Mouse (Mus musculus) hindbrain, embryonic 10.5 days (tissue): ENCODE measurements around the gene Adtrp. TPM values are rescaled to one million over a fixed set of nuclear protein-coding genes. Genes with fewer than 3 reads are reported as not detected.

Experiments
- DNase-seq: peaks from one replicate; pipeline ENCODE4 v3.0.0-alpha.2; 2017; ENCODE audit warnings: low spot score
- H3K27ac ChIP-seq: fragments of 300-500 bp; sonication (generic); 2 replicates; pipeline ENCODE4 v1.5.1; 2016; ENCODE audit warnings: mild to moderate bottlenecking, moderate library complexity
- H3K27me3 ChIP-seq: fragments of 300-500 bp; sonication (generic); 2 replicates; pipeline ENCODE4 v1.6.1; 2016; ENCODE audit warnings: mild to moderate bottlenecking; ENCODE audit not compliant: poor library complexity, insufficient read depth, severe bottlenecking
- H3K36me3 ChIP-seq: fragments of 300-500 bp; sonication (generic); 2 replicates; pipeline ENCODE4 v1.6.1; 2016; ENCODE audit warnings: mild to moderate bottlenecking, moderate library complexity
- H3K4me1 ChIP-seq: fragments of 300-500 bp; sonication (generic); replicated peaks from 2 replicates; pipeline ENCODE4 v1.6.1; 2016; ENCODE audit warnings: mild to moderate bottlenecking
- H3K4me3 ChIP-seq: fragments of 300-500 bp; sonication (generic); 2 replicates; pipeline ENCODE4 v1.5.1; 2016; ENCODE audit warnings: mild to moderate bottlenecking, moderate library complexity
- H3K9me3 ChIP-seq: fragments of 300-500 bp; sonication (generic); 2 replicates; pipeline ENCODE4 v1.6.1; 2016; ENCODE audit warnings: mild to moderate bottlenecking, moderate library complexity
- WGBS: fragments of 180-500 bp; shearing (Covaris S2); methylation state at CpG from one replicate; pipeline ENCODE4 v1.1.7; 2016; 5-methylcytosine and 5-hydroxymethylcytosine counted together
- polyA plus RNA-seq: library from polyadenylated mRNA; unstranded; fragments of >200 nt; fragmentation: Nextera tagmentation; extraction: Ambion mirVana; gene quantifications from 2 replicates; pipeline ENCODE4 v1.2.1, GENCODE M21; 2016

Adtrp gene
- polyA plus RNA-seq, 1 experiment from 2014 or later: not detected

GRCm38 (mm10) chr13:41792849-41793248, 54.6 kb downstream of the Adtrp start:
- no peak for DNase-seq
- 89% methylated on average over 6 of the region's 6 CpGs for WGBS
- Histone ChIP-seq H3K4me1 (no peaks in the 10 kb centered on the region), H3K36me3 (no peaks in the 10 kb centered on the region), H3K27ac (no peak overlapping the region), H3K27me3 (no peaks in the 10 kb centered on the region), H3K4me3 (no peak overlapping the region), H3K9me3 (no peaks in the 10 kb centered on the region)

DNA sequence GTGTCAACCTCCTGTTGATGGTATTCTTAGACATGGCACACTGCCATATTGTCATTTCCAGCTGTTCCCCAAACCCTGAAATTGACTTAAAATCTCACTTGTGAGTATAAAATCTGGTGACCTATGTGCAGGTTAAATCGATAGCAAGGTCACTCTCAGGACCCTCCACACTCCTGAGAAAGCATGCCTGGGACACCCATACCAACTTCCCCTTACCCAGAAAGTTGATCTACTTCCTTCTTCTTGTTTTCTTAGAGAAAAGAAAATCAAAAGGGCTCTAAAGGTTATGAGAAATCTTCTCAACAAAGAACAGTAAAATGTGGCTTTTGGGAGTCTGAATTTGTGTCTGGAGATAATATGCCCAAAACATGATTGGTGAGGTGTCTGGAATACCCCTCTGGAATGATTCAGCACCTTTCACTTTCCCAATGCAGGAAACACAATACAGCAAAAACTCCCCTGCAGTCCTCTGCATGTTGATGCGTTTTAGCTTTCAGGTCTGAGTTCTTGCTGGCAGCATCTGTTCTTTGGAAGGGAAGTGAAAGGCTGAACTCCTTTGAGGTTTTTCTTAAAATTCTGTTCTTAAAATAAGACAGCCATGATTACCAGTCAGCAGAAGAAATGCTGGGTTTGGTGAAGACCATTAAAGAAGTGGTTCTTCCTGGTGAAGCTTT, 59.5 kb downstream of the Adtrp start:
- H3K9me3 ChIP-seq: no peaks in the 10 kb centered on the region
- WGBS: 74% methylated on average over 2 of the region's 2 CpGs
- no peak for DNase-seq

GRCm38 (mm10) chr13:41786640-41787039, 60.8 kb downstream of the Adtrp start:
- DNase-seq: no peak
- no peak overlapping the region for H3K4me3 ChIP-seq
- H3K36me3 ChIP-seq: no peaks in the 10 kb centered on the region
- H3K27ac ChIP-seq: no peak overlapping the region
- no peaks in the 10 kb centered on the region for H3K4me1 ChIP-seq
- no peaks in the 10 kb centered on the region for H3K27me3 ChIP-seq
- WGBS: 94% methylated on average over 3 of the region's 3 CpGs
- H3K9me3 ChIP-seq: no peaks in the 10 kb centered on the region

More for the DNA sequence above, 59.5 kb downstream of the Adtrp start:
- H3K4me3 ChIP-seq: no peak overlapping the region
- H3K36me3 ChIP-seq: no peaks in the 10 kb centered on the region
- H3K27me3 ChIP-seq: no peaks in the 10 kb centered on the region
- no peaks in the 10 kb centered on the region for H3K4me1 ChIP-seq
- no peak overlapping the region for H3K27ac ChIP-seq

GRCm38 (mm10) chr13:41784889-41785701, 62.4 kb downstream of the Adtrp start:
- no peaks in the 10 kb centered on the region for H3K4me1 ChIP-seq
- 93% methylated on average over 7 of the region's 7 CpGs for WGBS
- H3K4me3 ChIP-seq: no peak overlapping the region
- H3K27ac ChIP-seq: no peak overlapping the region
- no peaks in the 10 kb centered on the region for H3K36me3 ChIP-seq
- H3K27me3 ChIP-seq: no peaks in the 10 kb centered on the region
- H3K9me3 ChIP-seq: no peaks in the 10 kb centered on the region
- DNase-seq: no peak

GRCm38 (mm10) chr13:41780296-41780695, 67.2 kb downstream of the Adtrp start:
- Histone ChIP-seq H3K4me1 (no peaks in the 10 kb centered on the region), H3K27me3 (no peaks in the 10 kb centered on the region), H3K4me3 (no peak overlapping the region), H3K9me3 (no peaks in the 10 kb centered on the region), H3K27ac (no peak overlapping the region), H3K36me3 (no peaks in the 10 kb centered on the region)
- no peak for DNase-seq
- 87% methylated on average over 4 of the region's 4 CpGs for WGBS

GRCm38 (mm10) chr13:41779603-41780180, 67.8 kb downstream of the Adtrp start:
- H3K27ac ChIP-seq: no peak overlapping the region
- no peaks in the 10 kb centered on the region for H3K27me3 ChIP-seq
- no peaks in the 10 kb centered on the region for H3K36me3 ChIP-seq
- no peaks in the 10 kb centered on the region for H3K4me1 ChIP-seq
- no peak for DNase-seq
- 89% methylated on average over 9 of the region's 9 CpGs for WGBS
- no peak overlapping the region for H3K4me3 ChIP-seq
- no peaks in the 10 kb centered on the region for H3K9me3 ChIP-seq

DNA sequence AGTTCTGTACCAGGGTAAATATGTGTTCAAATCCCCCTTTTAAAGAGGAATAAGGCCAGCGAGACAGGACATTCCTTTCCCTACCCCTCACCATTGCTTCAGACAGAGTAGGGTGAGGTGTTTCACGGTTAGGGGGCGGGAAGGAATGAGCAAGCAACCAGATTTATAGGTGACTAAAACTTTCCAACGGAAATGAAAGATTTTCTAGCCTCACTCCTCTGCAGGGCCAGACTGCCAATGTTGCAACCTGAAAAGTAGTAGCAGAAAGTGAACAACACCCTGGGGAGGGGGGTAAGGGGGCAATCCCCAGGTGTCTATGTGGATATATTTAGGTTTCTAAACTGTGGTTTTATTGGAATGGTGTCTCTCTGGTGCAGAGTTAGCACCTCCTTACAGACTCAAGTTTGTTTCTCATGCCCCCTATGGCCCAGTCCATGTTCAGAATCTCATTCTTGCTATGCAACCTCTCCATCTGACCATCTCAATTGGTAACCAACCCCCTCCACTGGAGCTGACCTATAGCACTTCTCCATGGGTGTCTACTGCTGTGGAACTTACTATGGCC, 73.6 kb downstream of the Adtrp start:
- no peak overlapping the region for H3K27ac ChIP-seq
- H3K36me3 ChIP-seq: no peaks in the 10 kb centered on the region
- 89% methylated on average over 4 of the region's 4 CpGs for WGBS
- H3K27me3 ChIP-seq: no peaks in the 10 kb centered on the region
- no peak overlapping the region for H3K4me3 ChIP-seq
- no peaks in the 10 kb centered on the region for H3K9me3 ChIP-seq
- no peaks in the 10 kb centered on the region for H3K4me1 ChIP-seq
- DNase-seq: no peak

GRCm38 (mm10) chr13:41771061-41771460, 76.4 kb downstream of the Adtrp start:
- WGBS: 48% methylated on average over 3 of the region's 3 CpGs
- no peak overlapping the region for H3K4me3 ChIP-seq
- no peaks in the 10 kb centered on the region for H3K9me3 ChIP-seq
- H3K36me3 ChIP-seq: no peaks in the 10 kb centered on the region
- H3K27ac ChIP-seq: no peak overlapping the region
- H3K4me1 ChIP-seq: no peaks in the 10 kb centered on the region
- no peak for DNase-seq
- no peaks in the 10 kb centered on the region for H3K27me3 ChIP-seq

DNA sequence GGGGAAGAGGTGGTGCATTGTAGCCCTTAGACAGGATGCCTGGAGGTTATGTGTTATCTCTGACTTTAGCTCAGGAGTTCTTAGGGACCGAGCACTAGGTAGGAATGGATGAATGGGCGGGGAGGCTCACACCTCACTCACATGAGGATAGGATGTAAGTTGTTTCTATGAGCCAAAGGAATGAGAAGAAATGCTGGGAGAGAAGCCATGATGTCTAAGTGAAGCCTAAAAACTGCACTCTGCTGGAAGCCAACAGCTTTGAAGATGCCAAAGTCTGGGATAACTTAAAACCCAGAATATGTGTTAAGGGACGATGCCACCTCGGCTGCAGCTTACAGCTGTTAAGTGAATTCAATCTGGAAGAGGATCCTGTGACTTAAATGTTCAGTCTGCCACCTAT, 79.5 kb downstream of the Adtrp start:
- no peak for DNase-seq
- Histone ChIP-seq H3K27ac (no peak overlapping the region), H3K9me3 (no peaks in the 10 kb centered on the region), H3K36me3 (no peaks in the 10 kb centered on the region), H3K4me1 (no peaks in the 10 kb centered on the region), H3K27me3 (no peaks in the 10 kb centered on the region), H3K4me3 (no peak overlapping the region)
- 88% methylated on average over 4 of the region's 4 CpGs for WGBS

DNA sequence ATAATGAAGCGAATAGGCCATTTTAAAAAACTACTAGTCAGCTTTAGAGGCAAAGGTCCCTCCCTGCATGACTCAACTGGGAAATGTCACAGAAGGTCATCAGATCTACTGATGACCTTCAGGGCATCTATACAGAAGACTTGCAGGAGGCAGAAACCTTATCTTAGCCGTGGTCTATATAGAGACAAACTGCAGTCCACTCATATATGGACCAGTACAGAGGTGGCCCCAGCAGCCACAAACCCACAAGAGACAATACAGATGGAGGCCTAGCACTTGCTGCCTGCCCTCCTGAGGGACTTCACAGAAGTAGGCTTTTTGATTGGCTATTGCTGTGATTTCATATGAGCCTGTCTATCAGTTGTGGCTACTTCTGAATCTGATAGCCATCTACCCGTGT, 85.5 kb downstream of the Adtrp start:
- H3K9me3 ChIP-seq: no peaks in the 10 kb centered on the region
- H3K27me3 ChIP-seq: no peaks in the 10 kb centered on the region
- H3K36me3 ChIP-seq: no peaks in the 10 kb centered on the region
- H3K4me1 ChIP-seq: 0 out of 2 replicates have a peak, but pooled peaks cover 9% of the 10 kb centered on the region
- no peak overlapping the region for H3K4me3 ChIP-seq
- H3K27ac ChIP-seq: no peak overlapping the region
- DNase-seq: no peak
- whole genome bisulfite sequencing: 87% methylated on average over 3 of the region's 3 CpGs

- no peak for DNase-seq
- no peaks in the 10 kb centered on the region for H3K27me3 ChIP-seq
- H3K36me3 ChIP-seq: no peaks in the 10 kb centered on the region
- no peak overlapping the region for H3K27ac ChIP-seq
- H3K9me3 ChIP-seq: no peaks in the 10 kb centered on the region
- H3K4me3 ChIP-seq: no peak overlapping the region
- H3K4me1 ChIP-seq: 0 out of 2 replicates have a peak, but pooled peaks cover 9% of the 10 kb centered on the region
- 48% methylated on average over 10 of the region's 10 CpGs for WGBS
These were observed 87.0 kb downstream of the Adtrp start for GRCm38 (mm10) chr13:41760484-41760883.

- WGBS: 54% methylated on average over 19 of the region's 19 CpGs
- Histone ChIP-seq H3K4me3 (no peak overlapping the region), H3K36me3 (no peaks in the 10 kb centered on the region), H3K4me1 (0 out of 2 replicates have a peak, but pooled peaks cover 9% of the 10 kb centered on the region), H3K9me3 (no peaks in the 10 kb centered on the region), H3K27me3 (no peaks in the 10 kb centered on the region), H3K27ac (no peak overlapping the region)
- no peak for DNase-seq
These were observed 88.7 kb downstream of the Adtrp start for GRCm38 (mm10) chr13:41758550-41759465.
